Mouse (Mus musculus) myocyte (in vitro differentiated cells): ENCODE measurements around the gene Matn4. TPM values are rescaled to one million over a fixed set of nuclear protein-coding genes. Genes with fewer than 3 reads are reported as not detected.

ENCODE experiments used
- H3K27me3 ChIP-seq: one replicate; pipeline ENCODE4 v1.6.1; 2011; ENCODE audit not compliant: control insufficient read depth, insufficient read depth, insufficient read length
- H3K36me3 ChIP-seq: one replicate; pipeline ENCODE4 v1.6.1; 2011; ENCODE audit not compliant: control insufficient read depth, insufficient read depth
- H3K4me2 ChIP-seq: one replicate; pipeline ENCODE4 v1.6.1; 2011; ENCODE audit warnings: low read depth, control low read depth
- H3K4me3 ChIP-seq: one replicate; pipeline ENCODE4 v1.5.1; 2011; ENCODE audit warnings: mild to moderate bottlenecking, control low read depth, moderate library complexity
- H3K79me2 ChIP-seq: one replicate; pipeline ENCODE4 v1.6.1; 2011; ENCODE audit not compliant: control insufficient read depth, insufficient read depth
- H3ac ChIP-seq: one replicate; pipeline ENCODE4 v1.6.1; 2011; ENCODE audit not compliant: control insufficient read depth, insufficient read length
- CEBPB ChIP-seq: IDR thresholded peaks from 2 replicates; pipeline ENCODE4 v1.6.1; 2011; ENCODE audit warnings: mild to moderate bottlenecking, moderate library complexity; ENCODE audit not compliant: poor library complexity, insufficient read depth, severe bottlenecking
- E2F4 ChIP-seq: IDR thresholded peaks from one replicate; pipeline ENCODE4 v1.6.1; 2011; ENCODE audit warnings: mild to moderate bottlenecking, control low read depth, moderate library complexity; ENCODE audit not compliant: insufficient read depth
- MAX ChIP-seq: IDR thresholded peaks from one replicate; pipeline ENCODE4 v1.6.1; 2011; ENCODE audit warnings: low read depth, mild to moderate bottlenecking, control low read depth
- MYOD1 ChIP-seq, 3 experiments: IDR thresholded peaks; one replicate each; pipeline ENCODE4 v1.6.1; 2011; ENCODE audit warnings: control low read depth in 2 of 3, low read depth in 2 of 3, mild to moderate bottlenecking in 2 of 3, moderate library complexity in 1 of 3; ENCODE audit not compliant: insufficient read length in 2 of 3, control insufficient read depth in 1 of 3
- MYOG ChIP-seq, 3 experiments: IDR thresholded peaks; one replicate each; pipeline ENCODE4 v1.6.1; 2011; ENCODE audit warnings: control low read depth in 2 of 3, low read depth in 2 of 3, mild to moderate bottlenecking in 2 of 3; ENCODE audit not compliant: insufficient read length in 2 of 3, control insufficient read depth in 1 of 3, insufficient read depth in 1 of 3
- POLR2A ChIP-seq: IDR thresholded peaks from one replicate; pipeline ENCODE4 v1.6.1; 2011; ENCODE audit warnings: low read depth, mild to moderate bottlenecking, control low read depth, moderate library complexity; ENCODE audit not compliant: insufficient read length
- POLR2AphosphoS2 ChIP-seq: IDR thresholded peaks from one replicate; pipeline ENCODE4 v1.6.1; 2011; ENCODE audit warnings: low read depth, control low read depth; ENCODE audit not compliant: insufficient read length
- REST ChIP-seq: IDR thresholded peaks from one replicate; pipeline ENCODE4 v1.6.1; 2011; ENCODE audit warnings: mild to moderate bottlenecking, control low read depth, moderate library complexity; ENCODE audit not compliant: insufficient read depth, insufficient read length
- SRF ChIP-seq: IDR thresholded peaks from one replicate; pipeline ENCODE4 v1.6.1; 2011; ENCODE audit warnings: low read depth; ENCODE audit not compliant: control insufficient read depth, insufficient read length
- TCF12 ChIP-seq: IDR thresholded peaks from one replicate; pipeline ENCODE4 v1.6.1; 2011; ENCODE audit warnings: mild to moderate bottlenecking, control low read depth; ENCODE audit not compliant: poor library complexity, insufficient read depth, severe bottlenecking
- TCF3 ChIP-seq: IDR thresholded peaks from one replicate; pipeline ENCODE4 v1.6.1; 2011; ENCODE audit warnings: low read depth, control low read depth; ENCODE audit not compliant: insufficient read length
- USF1 ChIP-seq: IDR thresholded peaks from one replicate; pipeline ENCODE4 v1.6.1; 2011; ENCODE audit warnings: low read depth, mild to moderate bottlenecking, control low read depth, moderate library complexity
- polyA plus RNA-seq: library from polyadenylated mRNA; unstranded; fragments of >200 nt; fragmentation: generic; extraction: Trizol; gene quantifications from one replicate; pipeline ENCODE4 v1.2.1, GENCODE M21; 2012; ENCODE audit warnings: missing spikeins

Matn4 gene
- polyA plus RNA-seq, 1 experiment: 0.01 TPM

GRCm38 (mm10) chr2:164445399-164446085, 40.6 kb upstream of the Matn4 start:
- Histone ChIP-seq H3K79me2 (peaks cover 20% of the 10 kb centered on the region), H3K36me3 (no peaks in the 10 kb centered on the region), H3ac (no peak overlapping the region), H3K4me2 (no peak overlapping the region), H3K4me3 (no peak overlapping the region), H3K27me3 (no peaks in the 10 kb centered on the region)
- TF ChIP-seq TCF12: no peak
- TF ChIP-seq MYOG (IDR thresholded peaks at IDR 0.05; ENCODE audit: control insufficient read depth in 1 of 3, insufficient read depth in 1 of 3, insufficient read length in 2 of 3, low read depth in 2 of 3): no peak
- no peak for TF ChIP-seq REST
- no peak for TF ChIP-seq SRF
- no peak for TF ChIP-seq USF1
- TF ChIP-seq POLR2AphosphoS2: no peak
- no peak for TF ChIP-seq CEBPB
- no peak for TF ChIP-seq MAX
- no peak for TF ChIP-seq POLR2A
- no peak for TF ChIP-seq TCF3
- TF ChIP-seq E2F4: no peak
- no peak for TF ChIP-seq MYOD1 (IDR thresholded peaks at IDR 0.05; ENCODE audit: control insufficient read depth in 1 of 3, insufficient read length in 2 of 3, low read depth in 2 of 3)

GRCm38 (mm10) chr2:164444701-164445100, 39.7 kb upstream of the Matn4 start:
- Histone ChIP-seq H3ac (no peak overlapping the region), H3K4me3 (no peak overlapping the region), H3K4me2 (no peak overlapping the region), H3K79me2 (peaks cover 28% of the 10 kb centered on the region), H3K36me3 (no peaks in the 10 kb centered on the region), H3K27me3 (no peaks in the 10 kb centered on the region)
- TF ChIP-seq MAX (no peak), CEBPB (no peak), SRF (no peak), E2F4 (no peak), TCF12 (no peak), MYOG (IDR thresholded peaks at IDR 0.05; ENCODE audit: control insufficient read depth in 1 of 3, insufficient read depth in 1 of 3, insufficient read length in 2 of 3, low read depth in 2 of 3) (no peak)

- Histone ChIP-seq H3K79me2 (peaks cover 40% of the 10 kb centered on the region), H3ac (peak within 1 kb of the TSS; percentile 33), H3K27me3 (no peaks in the 10 kb centered on the region), H3K4me2 (peak within 1 kb of the TSS; percentile 82), H3K4me3 (peak within 1 kb of the TSS; percentile 96), H3K36me3 (no peaks in the 10 kb centered on the region)
- TF ChIP-seq USF1: no peak
- TF ChIP-seq TCF12: no peak
- TF ChIP-seq E2F4: no peak
- no peak for TF ChIP-seq MYOD1 (IDR thresholded peaks at IDR 0.05; ENCODE audit: control insufficient read depth in 1 of 3, insufficient read length in 2 of 3, low read depth in 2 of 3)
- TF ChIP-seq MAX: no peak
- no peak for TF ChIP-seq POLR2AphosphoS2
- no peak for TF ChIP-seq CEBPB
Measured at GRCm38 (mm10) chr2:164443460-164444000, 38.6 kb upstream of the Matn4 start, which contains the start of gene Sdc4. TSS of gene Sdc4 (minus strand) at chr2:164443887.

- H3K4me3 ChIP-seq: peak overlapping the region; percentile 96
- no peaks in the 10 kb centered on the region for H3K27me3 ChIP-seq
- peak overlapping the region; percentile 33 for H3ac ChIP-seq
- peak overlapping the region; percentile 82 for H3K4me2 ChIP-seq
- no peaks in the 10 kb centered on the region for H3K36me3 ChIP-seq
- TF ChIP-seq TCF3 (peak; percentile 36), MYOG (IDR thresholded peaks at IDR 0.05; ENCODE audit: control insufficient read depth in 1 of 3, insufficient read depth in 1 of 3, insufficient read length in 2 of 3, low read depth in 2 of 3) (peak in 1 of 3 experiments; percentile 57), REST (peak; percentile 47), MAX (no peak), TCF12 (no peak), POLR2A (peak; percentile 99), E2F4 (no peak), POLR2AphosphoS2 (peak; percentile 99), USF1 (no peak)
- peaks cover 45% of the 10 kb centered on the region for H3K79me2 ChIP-seq
Measured at GRCm38 (mm10) chr2:164443051-164443437, 38.1 kb upstream of the Matn4 start.

GRCm38 (mm10) chr2:164442315-164443050, 37.5 kb upstream of the Matn4 start:
- Histone ChIP-seq H3K36me3 (no peaks in the 10 kb centered on the region), H3ac (peak overlapping the region; percentile 33), H3K4me2 (peak overlapping the region; percentile 82), H3K79me2 (peaks cover 50% of the 10 kb centered on the region), H3K27me3 (no peaks in the 10 kb centered on the region), H3K4me3 (peak overlapping the region; percentile 96)
- TF ChIP-seq TCF12 (no peak), TCF3 (no peak)
